11 mouse cellular contexts compared by ENCODE assay signal in the genomic region with DNA sequence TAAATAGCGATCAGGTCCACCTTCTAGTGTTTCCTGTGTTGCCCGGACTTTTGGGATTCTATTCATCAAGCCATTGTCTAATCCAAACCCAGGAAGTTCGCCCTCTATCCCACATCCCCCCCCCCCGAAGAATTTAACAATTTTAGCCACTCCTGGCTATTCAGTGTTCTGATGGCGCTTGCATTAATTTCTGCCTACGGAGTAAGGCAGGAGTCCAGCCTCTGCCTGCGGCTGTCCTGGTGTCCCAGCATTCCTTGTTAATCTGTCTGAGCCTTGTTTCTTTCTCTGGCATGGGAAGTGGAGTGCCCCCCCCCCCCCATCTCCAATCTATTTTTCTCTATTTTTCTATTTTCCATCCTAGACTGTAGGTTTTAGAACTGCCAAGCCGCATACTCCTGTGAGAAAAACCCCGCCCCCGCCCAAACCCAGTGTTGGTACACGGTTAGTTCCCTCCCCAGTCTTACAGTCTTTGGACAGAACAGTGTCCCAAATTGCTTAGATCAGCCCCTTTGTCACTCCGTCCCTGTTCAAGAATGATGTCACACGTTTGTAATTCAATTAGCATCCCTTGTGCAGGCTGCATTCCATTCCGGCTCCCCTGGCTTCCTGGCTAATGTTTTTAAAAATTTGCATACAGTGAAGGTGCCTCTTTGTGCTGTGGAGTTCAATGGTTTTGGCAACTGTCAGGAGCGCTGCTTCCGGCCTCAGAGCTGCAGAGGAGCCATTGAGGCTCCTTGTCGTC. TPM values are rescaled to one million over a fixed set of nuclear protein-coding genes. Genes with fewer than 3 reads are reported as not detected.
DNase-seq lines count a peak whose midpoint lies in the region; ATAC-seq lines count a peak whose summit lies in the region.
"Had no signal": no experiment of that assay in that cellular context is flagged by ENCODE, and none has a peak within 500 bp of the region (broad histone marks: within the 10 kb centered on the region; RNA-seq: fewer than 3 reads in every experiment).

No protein-coding gene starts in this region.

- no peak overlapping the region for H3K9ac ChIP-seq in heart, embryonic 12.5 days
- H3K9ac ChIP-seq in hindbrain, embryonic 11.5 days (ENCODE audit: low read depth, low read length), result 0 out of 2 replicates have a peak overlapping the region, but pooled peaks have one; percentile 19
- H3K9ac ChIP-seq: stomach, embryonic 15.5 days had no signal

- H3K4me3 ChIP-seq in heart, embryonic 12.5 days, result no peak overlapping the region
- no peak overlapping the region for H3K4me3 ChIP-seq in hindbrain, embryonic 11.5 days (ENCODE audit: low read depth, low read length)
- H3K4me3 ChIP-seq: stomach, embryonic 15.5 days had no signal

- no peaks in the 10 kb centered on the region for H3K9me3 ChIP-seq in heart, embryonic 12.5 days (replicated peaks)
- H3K9me3 ChIP-seq in hindbrain, embryonic 11.5 days (ENCODE audit: control insufficient read depth, low read length), result no peaks in the 10 kb centered on the region
- H3K9me3 ChIP-seq: G1E; stomach, embryonic 15.5 days had no signal

- peak overlapping the region; percentile 47 for H3K4me2 ChIP-seq in heart, embryonic 12.5 days
- H3K4me2 ChIP-seq in hindbrain, embryonic 11.5 days (replicated peaks; ENCODE audit: low read depth, low read length), result peak overlapping the region; percentile 15
- H3K4me2 ChIP-seq: stomach, embryonic 15.5 days had no signal

- H3K36me3 ChIP-seq in heart, embryonic 12.5 days, result no peaks in the 10 kb centered on the region
- H3K36me3 ChIP-seq in hindbrain, embryonic 11.5 days (ENCODE audit: control insufficient read depth, insufficient read depth, low read length), result no peaks in the 10 kb centered on the region
- H3K36me3 ChIP-seq: G1E; stomach, embryonic 15.5 days had no signal

- 37% methylated on average over 17 of the region's 17 CpGs for WGBS in heart, embryonic 12.5 days
- 25% methylated on average over 17 of the region's 17 CpGs for WGBS in hindbrain, embryonic 11.5 days

- H3K27ac ChIP-seq in heart, embryonic 12.5 days (ENCODE audit: poor library complexity, severe bottlenecking), result no peak overlapping the region
- peak overlapping the region; percentile 81 for H3K27ac ChIP-seq in hindbrain, embryonic 11.5 days (ENCODE audit: low read depth, low read length)
- H3K27ac ChIP-seq: stomach, embryonic 15.5 days had no signal

- peaks cover 11% of the 10 kb centered on the region for H3K4me1 ChIP-seq in heart, embryonic 12.5 days (replicated peaks)
- H3K4me1 ChIP-seq in hindbrain, embryonic 11.5 days (replicated peaks; ENCODE audit: control insufficient read depth, insufficient read depth, low read length), result no peaks in the 10 kb centered on the region; the same call in 1 of the 2 replicates
- H3K4me1 ChIP-seq: stomach, embryonic 15.5 days had no signal

- ATAC-seq in heart, embryonic 12.5 days (ENCODE audit: insufficient number of reproducible peaks, low FRiP score), result no peak
- peak; percentile 91 for ATAC-seq in hindbrain, embryonic 11.5 days (ENCODE audit: low FRiP score)
- ATAC-seq in megakaryocyte-erythroid progenitor cell, adult 5-6 weeks (replicated peaks; ENCODE audit: low FRiP score, low TSS enrichment, poor library complexity, severe bottlenecking), result no peak

- intact Hi-C loops in heart, postnatal 36 days (cut with DNase I), result no loop called here

- no peak for DNase-seq in heart, postnatal 36 days
- peak; percentile 63 for DNase-seq in brain, embryonic 18.5 days (ENCODE audit: low read depth, low spot score)
- peak; percentile 75 for DNase-seq in hindbrain, embryonic 11.5 days (ENCODE audit: low spot score)
- DNase-seq in left cerebral cortex, adult 11 months (ENCODE audit: low spot score), result peak; percentile 58
- DNase-seq in urinary bladder, adult 18-20 months (ENCODE audit: low spot score in 2 of 2), result no peak
- DNase-seq in testis, postnatal 10 days (ENCODE audit: low spot score), result no peak

- H3K27me3 ChIP-seq in heart, embryonic 12.5 days (replicated peaks), result 0 out of 2 replicates have a peak, but pooled peaks cover 5% of the 10 kb centered on the region
- no peaks in the 10 kb centered on the region for H3K27me3 ChIP-seq in hindbrain, embryonic 11.5 days (ENCODE audit: control insufficient read depth, insufficient read depth, low read length)
- H3K27me3 ChIP-seq: stomach, embryonic 15.5 days had no signal

RNA-seq across cellular contexts. Expression of a gene that starts 15.4 kb away (rescaled TPM):
- 0.31 TPM in 1 of 2 replicates, not detected in the other for polyA plus RNA-seq in heart, embryonic 12.5 days (2016; fragmentation: Nextera tagmentation; extraction: Ambion mirVana)
- total RNA-seq in heart, postnatal 36 days (2021), result not detected
- polyA plus RNA-seq in hindbrain, embryonic 11.5 days (2014; fragmentation: Nextera tagmentation; extraction: Ambion mirVana), result not detected in 2 replicates
- not detected in 2 replicates for total RNA-seq in megakaryocyte-erythroid progenitor cell, adult 5-6 weeks (2014; fragmentation: Nextera tagmentation)
- not detected in 2 replicates for total RNA-seq in megakaryocyte-erythroid progenitor cell, adult 5-6 weeks (2017)
- total RNA-seq: G1E; liver, adult 2 months had no signal
- polyA plus RNA-seq: G1E; liver, adult 2 months had no signal

RNA-seq across cellular contexts. Expression of a gene that starts 44.1 kb away (rescaled TPM):
- 22.5 TPM in 2 replicates for polyA plus RNA-seq in heart, embryonic 12.5 days (2016; fragmentation: Nextera tagmentation; extraction: Ambion mirVana)
- 1 to 10 TPM; 5.5 to 6.7 TPM for total RNA-seq in heart, postnatal 36 days (2021)
- polyA plus RNA-seq in hindbrain, embryonic 11.5 days (2014; fragmentation: Nextera tagmentation; extraction: Ambion mirVana), result 9.7 and 10.8 TPM in 2 replicates
- 16.6 and 17.2 TPM in 2 replicates for total RNA-seq in megakaryocyte-erythroid progenitor cell, adult 5-6 weeks (2014; fragmentation: Nextera tagmentation)
- total RNA-seq in megakaryocyte-erythroid progenitor cell, adult 5-6 weeks (2017), result 3.6 and 3.9 TPM in 2 replicates

RNA-seq across cellular contexts. Expression of a gene that starts 57.6 kb away (rescaled TPM):
- 2.9 and 4.3 TPM in 2 replicates for polyA plus RNA-seq in heart, embryonic 12.5 days (2016; fragmentation: Nextera tagmentation; extraction: Ambion mirVana)
- 1 to 10 TPM; 7.2 to 9.1 TPM for total RNA-seq in heart, postnatal 36 days (2021)
- 34.1 and 38.8 TPM in 2 replicates for polyA plus RNA-seq in hindbrain, embryonic 11.5 days (2014; fragmentation: Nextera tagmentation; extraction: Ambion mirVana)
- total RNA-seq in megakaryocyte-erythroid progenitor cell, adult 5-6 weeks (2014; fragmentation: Nextera tagmentation), result 17.6 and 38.9 TPM in 2 replicates
- total RNA-seq in megakaryocyte-erythroid progenitor cell, adult 5-6 weeks (2017), result 21.3 and 22.9 TPM in 2 replicates

Comparison
In these comparisons a context has a peak if more than half of its experiments do, and no peak if none do; other contexts are left out.
1. DNase-seq: peak in brain, embryonic 18.5 days (single experiment), hindbrain, embryonic 11.5 days (single experiment) and left cerebral cortex, adult 11 months (single experiment); none in heart, postnatal 36 days (0 of 2), urinary bladder, adult 18-20 months (0 of 2) and testis, postnatal 10 days (single experiment).